Mouse (Mus musculus) colon, adult 2 months (tissue): Measurements from ENCODE around the gene Olfr765. TPM values are rescaled to one million over a fixed set of nuclear protein-coding genes. Genes with fewer than 3 reads are reported as not detected.

Experiments used
- polyA plus RNA-seq: library from polyadenylated mRNA; depleted of rRNA; stranded (reverse); fragments of >200 nt; gene quantifications from 2 replicates; pipeline ENCODE4 v1.2.3, GENCODE M21; 2012; rRNA removed

The Olfr765 gene
- not detected in 2 replicates for polyA plus RNA-seq

GRCm38 (mm10) chr10:129049898-129050297, at the start of gene Olfr765:
TSS of gene Olfr765 (minus strand) at chr10:129049998.

GRCm38 (mm10) chr10:129099275-129099674, 49.5 kb upstream of the Olfr765 start, which contains the start of gene Olfr768:
TSS of gene Olfr768 (minus strand) at chr10:129099375.

GRCm38 (mm10) chr10:129082810-129083209, 33.0 kb upstream of the Olfr765 start, which contains the start of gene Olfr767:
TSS of gene Olfr767 (minus strand) at chr10:129082910.

GRCm38 (mm10) chr10:129068877-129069276, 19.1 kb upstream of the Olfr765 start, which contains the start of gene Olfr766-ps1:
TSS of gene Olfr766-ps1 (minus strand) at chr10:129068977.

GRCm38 (mm10) chr10:129039796-129040195, 10.0 kb downstream of the Olfr765 start, which contains the start of gene Olfr764-ps1:
TSS of gene Olfr764-ps1 (minus strand) at chr10:129039896.

GRCm38 (mm10) chr10:129010288-129010841, 39.4 kb downstream of the Olfr765 start, which contains the start of gene Olfr763:
TSS of gene Olfr763 (plus strand) at chr10:129010791.

Other genes with a start within 250 kb of the Olfr765 start
- gene Dnajc14, start 245.9 kb downstream of the Olfr765 start, polyA plus RNA-seq = 15.2 and 16.5 TPM in 2 replicates
- 17.7 and 17.9 TPM in 2 replicates for gene Tmem198b, start 245.6 kb downstream of the Olfr765 start, polyA plus RNA-seq
- gene Sarnp, start 232.7 kb downstream of the Olfr765 start, polyA plus RNA-seq = 2.0 and 2.3 TPM in 2 replicates
- gene Ormdl2, start 228.4 kb downstream of the Olfr765 start, polyA plus RNA-seq = 90.8 and 92.6 TPM in 2 replicates
- 1.5 and 1.6 TPM in 2 replicates for gene Gdf11, start 158.3 kb downstream of the Olfr765 start, polyA plus RNA-seq
- gene Cd63, start 149.0 kb downstream of the Olfr765 start, polyA plus RNA-seq = 225 and 259 TPM in 2 replicates
- gene Rdh5, start 127.1 kb downstream of the Olfr765 start, polyA plus RNA-seq = 28.4 and 36.4 TPM in 2 replicates
- gene Bloc1s1, start 126.0 kb downstream of the Olfr765 start, polyA plus RNA-seq = 151 TPM in 2 replicates
- gene Itga7, start 116.2 kb downstream of the Olfr765 start, polyA plus RNA-seq = 56.9 and 58.2 TPM in 2 replicates
- 159 and 171 TPM in 2 replicates for gene Mettl7b, start 89.0 kb downstream of the Olfr765 start, polyA plus RNA-seq
- gene Olfr9, start 60.6 kb downstream of the Olfr765 start, polyA plus RNA-seq = not detected in 2 replicates
- not detected in 2 replicates for gene Olfr763, start 39.2 kb downstream of the Olfr765 start, polyA plus RNA-seq
- gene Olfr764-ps1, start 10.1 kb downstream of the Olfr765 start, polyA plus RNA-seq = not detected in 2 replicates
- not detected in 2 replicates for gene Olfr766-ps1, start 19.0 kb upstream of the Olfr765 start, polyA plus RNA-seq
- gene Olfr767, start 32.9 kb upstream of the Olfr765 start, polyA plus RNA-seq = not detected in 2 replicates
- not detected in 2 replicates for gene Olfr768, start 49.4 kb upstream of the Olfr765 start, polyA plus RNA-seq
- gene Olfr769, start 67.9 kb upstream of the Olfr765 start, polyA plus RNA-seq = not detected in 2 replicates
- not detected in 2 replicates for gene Olfr770, start 89.0 kb upstream of the Olfr765 start, polyA plus RNA-seq
- gene Olfr771, start 114.8 kb upstream of the Olfr765 start, polyA plus RNA-seq = not detected in 2 replicates
- not detected in 2 replicates for gene Olfr772, start 127.9 kb upstream of the Olfr765 start, polyA plus RNA-seq
- not detected in 2 replicates for gene Olfr773, start 137.4 kb upstream of the Olfr765 start, polyA plus RNA-seq
- not detected in 2 replicates for gene Olfr774, start 186.2 kb upstream of the Olfr765 start, polyA plus RNA-seq
- not detected in 2 replicates for gene Olfr775, start 198.4 kb upstream of the Olfr765 start, polyA plus RNA-seq
- not detected in 2 replicates for gene Olfr776, start 209.1 kb upstream of the Olfr765 start, polyA plus RNA-seq
- gene Olfr777, start 221.5 kb upstream of the Olfr765 start, polyA plus RNA-seq = not detected in 2 replicates